Mouse (Mus musculus) MEL (cell line): ENCODE data around the gene Tbc1d23.

Source experiments
- CHD1 ChIP-seq: IDR thresholded peaks from 2 replicates; pipeline ENCODE4 v1.6.1; 2012; ENCODE audit warnings: low read depth, mild to moderate bottlenecking, inconsistent platforms, low read length, improper control_type of control experiment
- USF2 ChIP-seq, 2 experiments: IDR thresholded peaks; 2 replicates each; pipeline ENCODE4 v1.6.1; 2011 to 2012; ENCODE audit warnings: improper control_type of control experiment in 2 of 2, low read length in 2 of 2, borderline replicate concordance in 1 of 2, inconsistent platforms in 1 of 2, low read depth in 1 of 2, mild to moderate bottlenecking in 1 of 2; ENCODE audit not compliant: insufficient read depth in 1 of 2

DNA sequence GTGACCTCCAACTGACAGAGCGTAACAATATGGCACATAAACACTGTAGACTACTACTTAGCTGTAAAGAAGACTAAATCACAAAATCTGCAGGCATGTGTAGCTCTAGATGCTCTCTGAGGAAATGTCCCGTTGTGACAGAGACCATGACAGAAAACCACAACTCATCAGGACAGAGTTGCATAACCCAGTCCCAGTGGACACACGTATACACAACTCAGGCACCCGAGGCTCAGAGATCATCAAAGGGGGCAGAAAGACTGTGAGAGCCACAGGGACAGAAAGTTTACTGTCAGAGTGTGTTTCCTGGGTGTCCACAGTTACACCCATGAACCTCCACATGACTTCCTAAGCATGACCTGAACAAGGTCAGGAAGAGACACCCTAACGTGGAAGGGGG, 34.7 kb downstream of the Tbc1d23 start:
- TF ChIP-seq USF2 (IDR thresholded peaks at IDR 0.05; ENCODE audit: borderline replicate concordance in 1 of 2, insufficient read depth in 1 of 2, low read depth in 1 of 2, low read length in 2 of 2) (no peak), CHD1 (no peak)
